ENCODE assay signal across 15 mouse cellular contexts in the genomic region with DNA sequence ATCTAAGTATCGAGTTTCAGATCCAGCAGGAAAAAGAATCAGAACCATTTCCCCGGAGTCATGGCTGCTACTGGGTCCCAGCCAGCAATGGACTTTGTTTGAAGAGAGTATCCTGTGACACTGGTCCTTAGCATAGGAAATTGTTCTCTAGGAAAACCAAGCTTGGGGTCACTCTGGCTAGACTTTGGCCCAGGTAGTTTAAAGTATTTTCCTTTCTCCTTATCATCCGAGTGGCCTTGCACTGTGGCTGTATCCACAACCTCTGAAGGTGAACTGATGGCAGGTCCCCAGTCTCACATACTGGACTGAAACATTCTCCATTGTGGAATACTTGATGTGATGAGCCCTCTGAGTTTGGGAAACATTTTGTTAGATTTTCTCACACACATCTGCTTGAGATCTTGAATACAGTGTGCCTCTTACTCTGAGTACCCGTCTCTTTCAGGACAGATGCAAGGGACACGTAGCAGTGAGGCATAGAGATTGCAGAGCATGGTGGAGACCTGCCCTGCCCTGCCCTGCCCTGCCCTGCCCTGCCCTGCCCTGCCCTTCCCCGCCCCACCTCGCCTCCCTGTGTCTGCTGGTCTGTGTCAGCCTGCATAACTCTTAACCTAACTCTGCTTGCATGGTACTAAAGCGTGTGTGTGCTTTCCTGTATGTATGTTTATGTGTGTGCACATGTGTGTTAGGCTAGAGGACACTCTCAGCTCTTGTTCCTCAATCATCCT.
"Had no signal": no experiment of that assay in that cellular context is flagged by ENCODE, and none has a peak within 500 bp of the region (broad histone marks: within the 10 kb centered on the region; RNA-seq: fewer than 3 reads in every experiment).

No protein-coding gene starts in this region.

- H3K36me3 ChIP-seq: hindbrain, embryonic 15.5 days had no signal

- ATAC-seq: midbrain, embryonic 16.5 days had no signal

- H3K27me3 ChIP-seq: hindbrain, embryonic 15.5 days; limb, embryonic 12.5 days; megakaryocyte, embryonic 14.5 days; midbrain, embryonic 12.5 days; neural tube, embryonic 13.5 days had no signal

- H3K9ac ChIP-seq: hindbrain, embryonic 15.5 days; lung, embryonic 14.5 days; midbrain, embryonic 12.5 days; neural tube, embryonic 13.5 days had no signal

- H3K4me2 ChIP-seq: hindbrain, embryonic 15.5 days; limb, embryonic 12.5 days; lung, embryonic 14.5 days; midbrain, embryonic 12.5 days; neural tube, embryonic 13.5 days had no signal

- DNase-seq: kidney, adult 8-10 months; kidney, postnatal 25 days; lung, embryonic 14.5 days; lung, postnatal 10 days; lung, postnatal 4 days; right cerebral cortex, adult 18-20 months; right cerebral cortex, postnatal 25 days; thymus, postnatal 4 days had no signal

- H3K9me3 ChIP-seq: hindbrain, embryonic 15.5 days; limb, embryonic 12.5 days; midbrain, embryonic 12.5 days; neural tube, embryonic 13.5 days had no signal

- H3K4me1 ChIP-seq: hindbrain, embryonic 15.5 days; midbrain, embryonic 12.5 days; neural tube, embryonic 13.5 days had no signal

- H3K4me3 ChIP-seq: hindbrain, embryonic 15.5 days; left cerebral cortex, adult 2 months; limb, embryonic 12.5 days; midbrain, embryonic 12.5 days; neural tube, embryonic 13.5 days had no signal

- H3K27ac ChIP-seq: hindbrain, embryonic 15.5 days; left cerebral cortex, adult 2 months; limb, embryonic 12.5 days; midbrain, embryonic 12.5 days; neural tube, embryonic 13.5 days had no signal
